Mouse (Mus musculus): ENCODE measurements around the gene Gabbr2.

- TF ChIP-seq CTCF (IDR thresholded peaks at IDR 0.05; ENCODE audit: control insufficient read depth, insufficient read depth, insufficient read length) (no peak), CEBPB (IDR thresholded peaks at IDR 0.05; ENCODE audit: low read depth) (no peak), MAX (IDR thresholded peaks at IDR 0.05) (no peak), MYOD1 (IDR thresholded peaks at IDR 0.05; ENCODE audit: control insufficient read depth, insufficient read length, low read depth) (no peak), FOSL1 (IDR thresholded peaks at IDR 0.05; ENCODE audit: insufficient read depth, low read length, poor library complexity, severe bottlenecking) (no peak), USF1 (IDR thresholded peaks at IDR 0.05; ENCODE audit: low read depth) (no peak)
Observed at GRCm38 (mm10) chr4:46618196-46618817, 373.4 kb downstream of the Gabbr2 start.

Data from C2C12 (cell line).